Mouse (Mus musculus) left cerebral cortex, postnatal 14 days (tissue): ENCODE measurements around the gene Osbp. TPM values are rescaled to one million over a fixed set of nuclear protein-coding genes. Genes with fewer than 3 reads are reported as not detected.

Experiments used
- DNase-seq, 2 experiments: peaks; one replicate each; pipeline ENCODE4 v3.0.0; 2021 to 2022; ENCODE audit warnings: low spot score in 2 of 2, mixed read lengths in 1 of 2
- intact Hi-C: fragments of 180-260 bp; cut with DNase I; formaldehyde crosslinking; loops from one replicate; pipeline ENCODE4 v1.15.1; 2025
- total RNA-seq, 2 experiments: library from RNA; stranded (reverse); gene quantifications; 2 replicates each; pipeline ENCODE4 v1.2.3; 2021

Osbp gene
- total RNA-seq, 2 experiments from 2014 or later = 57.0 to 60.3 TPM

- intact Hi-C loops = loop anchor here (5.0 kb wide), 2 partner anchors 41 to 231 kb away; partner anchors contain the start of gene Osbp
Measured at GRCm38 (mm10) chr19:12008410-12009380, 43.0 kb downstream of the Osbp start.

GRCm38 (mm10) chr19:12009501-12010280 is 44.0 kb downstream of the Osbp start:
- intact Hi-C loops = loop anchor here (5.0 to 10.0 kb wide), 5 partner anchors 42 to 785 kb away; partner anchors contain the start of genes Dtx4, Gm4952, Lpxn and Osbp
- DNase-seq = peak; percentile 75 to 87

More at GRCm38 (mm10) chr19:12008410-12009380, 43.0 kb downstream of the Osbp start:
- DNase-seq = no peak

GRCm38 (mm10) chr19:12010281-12010771 is 44.6 kb downstream of the Osbp start:
- DNase-seq = peak in 1 of 2 experiments; percentile 46
- intact Hi-C loops = loop anchor here (5.0 to 10.0 kb wide), 3 partner anchors 492 to 784 kb away; partner anchors contain the start of genes Dtx4, Gm4952, Lpxn and Zfp91

GRCm38 (mm10) chr19:12010916-12011559 is 45.3 kb downstream of the Osbp start:
- intact Hi-C loops = loop anchor here (5.0 to 10.0 kb wide), 3 partner anchors 491 to 784 kb away; partner anchors contain the start of genes Dtx4, Gm4952, Lpxn and Zfp91
- peak; percentile 91 for DNase-seq

GRCm38 (mm10) chr19:12011560-12012556 is 46.1 kb downstream of the Osbp start:
- intact Hi-C loops = loop anchor here (5.0 to 10.0 kb wide), 3 partner anchors 490 to 783 kb away; partner anchors contain the start of genes Dtx4, Gm4952, Lpxn and Zfp91
- DNase-seq = peak; percentile 91 to 94

- intact Hi-C loops = loop anchor here (5.0 to 10.0 kb wide), 3 partner anchors 490 to 782 kb away; partner anchors contain the start of genes Dtx4, Gm4952, Lpxn and Zfp91
Measured at GRCm38 (mm10) chr19:12012615-12013014, 46.9 kb downstream of the Osbp start.

GRCm38 (mm10) chr19:12013228-12013627 is 47.5 kb downstream of the Osbp start:
- DNase-seq = peak in 1 of 2 experiments; percentile 58
- intact Hi-C loops = loop anchor here (5.0 to 10.0 kb wide), 3 partner anchors 489 to 782 kb away; partner anchors contain the start of genes Dtx4, Gm4952, Lpxn and Zfp91

More at GRCm38 (mm10) chr19:12012615-12013014, 46.9 kb downstream of the Osbp start:
- no peak for DNase-seq

- intact Hi-C loops = loop anchor here (10.0 kb wide), 2 partner anchors 579 to 779 kb away; partner anchors contain the start of genes Gm4952, Lpxn and Zfp91
- DNase-seq = no peak
Measured at GRCm38 (mm10) chr19:12015708-12016107, 50.0 kb downstream of the Osbp start.

GRCm38 (mm10) chr19:12016192-12016591 is 50.5 kb downstream of the Osbp start:
- no peak for DNase-seq
- intact Hi-C loops = loop anchor here (10.0 kb wide), 2 partner anchors 579 to 779 kb away; partner anchors contain the start of genes Gm4952, Lpxn and Zfp91

- intact Hi-C loops = no loop called here
- no peak for DNase-seq
Measured at GRCm38 (mm10) chr19:12024149-12024548, 58.4 kb downstream of the Osbp start.

GRCm38 (mm10) chr19:12025333-12025732 is 59.6 kb downstream of the Osbp start:
- DNase-seq = no peak
- intact Hi-C loops = no loop called here

- no peak for DNase-seq
- intact Hi-C loops = no loop called here
Measured at GRCm38 (mm10) chr19:12026606-12027005, 60.9 kb downstream of the Osbp start.

- intact Hi-C loops = no loop called here
- DNase-seq = no peak
Measured at GRCm38 (mm10) chr19:12037727-12038126, 72.0 kb downstream of the Osbp start.

GRCm38 (mm10) chr19:12041217-12041616 is 75.5 kb downstream of the Osbp start, which contains the start of gene Olfr1423:
Gene Olfr1423, minus strand, starts transcription at chr19:12041317.
- DNase-seq = no peak
- intact Hi-C loops = no loop called here

- DNase-seq = no peak
- intact Hi-C loops = no loop called here
Measured at GRCm38 (mm10) chr19:12043163-12043562, 77.4 kb downstream of the Osbp start.
